Mouse (Mus musculus) CD4-positive, CD25-positive, alpha-beta regulatory T cell, adult 4 months (primary cell): ENCODE results near the gene Wwc2. TPM values are rescaled to one million over a fixed set of nuclear protein-coding genes. Genes with fewer than 3 reads are reported as not detected.

ENCODE experiments used
- ATAC-seq: one replicate; pipeline ENCODE4 v1.8.0; 2017
- polyA plus RNA-seq, 2 experiments: library from polyadenylated mRNA; unstranded; fragments of 100-300 nt; shearing (Covaris generic); gene quantifications; one replicate each; pipeline ENCODE4 v1.2.1; 2017

Gene Wwc2
- polyA plus RNA-seq, 2 experiments from 2014 or later, result 0.24 to 0.31 TPM

DNA sequence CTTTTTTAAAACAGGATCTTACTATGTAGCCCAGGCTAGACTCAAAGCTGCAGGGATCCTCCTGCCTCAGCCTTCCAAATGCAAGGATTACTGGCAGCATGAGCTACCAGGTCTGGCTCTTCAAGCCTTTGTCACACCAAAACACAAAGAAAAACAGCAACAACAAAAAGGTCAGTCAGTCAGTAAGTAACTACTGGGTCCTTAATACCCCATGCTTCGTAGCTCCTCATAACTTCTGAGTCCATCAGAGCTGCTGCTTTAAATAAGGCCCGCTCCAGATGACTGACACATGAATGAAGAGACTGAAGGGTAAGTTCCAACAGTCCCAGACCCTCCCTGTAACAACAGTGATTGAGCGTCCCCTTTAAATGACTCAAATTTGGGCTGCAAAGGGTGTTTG is 90.8 kb downstream of the Wwc2 start:
- ATAC-seq, result no peak

DNA sequence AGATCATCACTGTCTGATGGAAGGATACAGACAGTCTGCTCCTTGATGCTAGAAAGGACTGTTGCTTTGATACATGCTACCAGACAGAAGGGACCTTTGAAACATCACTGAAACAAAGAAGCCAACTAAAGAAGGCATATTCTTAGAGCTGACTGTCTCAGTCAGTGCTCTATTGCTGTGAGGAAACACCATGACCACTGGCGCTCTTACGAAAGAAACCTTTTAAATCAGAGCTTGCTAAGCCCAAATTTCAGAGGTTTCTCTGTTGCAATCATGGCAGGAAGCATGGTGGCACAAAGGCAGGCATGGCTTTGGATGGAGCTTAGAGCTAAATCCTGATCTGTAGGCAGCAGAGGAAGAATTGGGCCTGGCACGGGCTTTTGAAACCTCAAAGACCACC is 98.3 kb downstream of the Wwc2 start:
- no peak for ATAC-seq

DNA sequence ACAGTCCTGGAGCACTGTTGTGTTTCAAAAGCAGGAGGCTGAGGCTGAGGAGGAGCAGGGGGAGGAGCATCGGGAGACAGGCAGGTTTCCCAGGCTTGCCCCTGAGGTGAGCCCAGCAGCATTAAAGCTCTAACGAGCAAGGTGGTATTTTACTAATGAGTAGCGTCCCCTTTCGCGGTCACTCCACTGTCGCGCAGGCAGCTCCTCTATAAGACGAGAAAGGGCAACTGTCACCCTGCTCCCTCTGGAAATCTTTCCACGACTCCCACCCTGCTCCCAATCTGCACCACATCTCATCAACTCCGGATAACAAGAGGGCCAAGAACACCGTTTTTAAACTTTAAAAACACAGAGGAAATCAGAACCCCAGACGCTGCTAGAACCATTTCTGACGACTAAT is 99.1 kb downstream of the Wwc2 start:
- ATAC-seq, result no peak

DNA sequence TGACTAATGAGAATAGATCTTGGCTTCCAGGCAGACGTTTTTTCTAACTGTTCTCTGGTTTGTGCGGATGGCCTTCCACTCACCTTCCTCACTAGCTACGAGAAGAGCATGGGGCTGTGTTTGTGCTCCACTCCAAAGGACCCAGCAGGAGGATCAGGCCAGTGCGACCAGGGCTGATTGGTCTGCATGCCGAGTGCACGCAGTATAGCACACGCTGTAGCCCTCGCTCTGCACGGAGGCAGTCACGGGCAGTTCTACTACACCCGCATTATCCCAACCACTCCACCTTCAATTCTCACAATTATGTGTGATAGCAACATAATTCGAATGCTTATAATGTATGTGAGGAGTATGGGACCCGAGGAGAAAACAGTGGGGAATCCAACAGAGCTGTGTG is 99.9 kb downstream of the Wwc2 start:
- ATAC-seq, result no peak

DNA sequence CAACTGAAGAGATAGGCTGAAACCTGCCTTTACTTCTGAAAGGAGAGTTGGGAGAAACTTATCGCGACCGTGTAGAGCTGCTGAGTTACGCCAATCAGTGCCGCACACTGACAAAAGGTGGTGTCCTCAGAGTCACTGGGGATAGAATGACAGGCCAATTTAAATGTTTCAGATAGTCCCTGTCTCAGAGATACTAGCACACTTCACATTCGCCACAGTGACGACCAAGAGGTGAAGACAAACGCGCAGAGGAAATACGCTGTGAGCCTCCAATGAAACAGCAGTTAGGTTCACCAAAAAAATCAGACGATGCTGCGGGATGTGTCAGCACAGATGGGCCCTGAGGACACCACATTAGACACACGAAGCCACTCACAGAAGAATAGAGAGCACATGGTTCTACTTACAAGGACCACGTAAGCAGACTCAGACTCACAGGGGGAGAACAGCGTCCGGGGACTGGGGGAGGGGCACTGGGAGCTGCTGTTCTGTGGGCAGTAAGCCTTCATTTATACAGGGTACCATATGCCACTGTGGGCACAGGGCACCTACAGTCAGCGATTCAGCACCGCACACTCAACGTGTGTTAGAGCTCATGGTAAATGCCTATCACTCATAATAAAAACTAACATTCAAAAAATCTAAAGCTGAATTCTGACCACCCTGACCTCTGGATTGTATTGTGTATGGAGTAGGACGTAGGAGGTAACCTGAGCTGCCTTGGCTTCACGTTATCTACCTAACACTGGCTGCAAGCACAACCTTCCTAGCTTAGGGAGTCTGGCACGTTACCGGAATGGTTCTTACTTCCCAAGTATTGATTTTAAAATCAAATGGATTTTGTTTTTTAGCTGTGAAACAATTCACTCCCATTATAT is 100.5 kb downstream of the Wwc2 start:
- no peak for ATAC-seq

DNA sequence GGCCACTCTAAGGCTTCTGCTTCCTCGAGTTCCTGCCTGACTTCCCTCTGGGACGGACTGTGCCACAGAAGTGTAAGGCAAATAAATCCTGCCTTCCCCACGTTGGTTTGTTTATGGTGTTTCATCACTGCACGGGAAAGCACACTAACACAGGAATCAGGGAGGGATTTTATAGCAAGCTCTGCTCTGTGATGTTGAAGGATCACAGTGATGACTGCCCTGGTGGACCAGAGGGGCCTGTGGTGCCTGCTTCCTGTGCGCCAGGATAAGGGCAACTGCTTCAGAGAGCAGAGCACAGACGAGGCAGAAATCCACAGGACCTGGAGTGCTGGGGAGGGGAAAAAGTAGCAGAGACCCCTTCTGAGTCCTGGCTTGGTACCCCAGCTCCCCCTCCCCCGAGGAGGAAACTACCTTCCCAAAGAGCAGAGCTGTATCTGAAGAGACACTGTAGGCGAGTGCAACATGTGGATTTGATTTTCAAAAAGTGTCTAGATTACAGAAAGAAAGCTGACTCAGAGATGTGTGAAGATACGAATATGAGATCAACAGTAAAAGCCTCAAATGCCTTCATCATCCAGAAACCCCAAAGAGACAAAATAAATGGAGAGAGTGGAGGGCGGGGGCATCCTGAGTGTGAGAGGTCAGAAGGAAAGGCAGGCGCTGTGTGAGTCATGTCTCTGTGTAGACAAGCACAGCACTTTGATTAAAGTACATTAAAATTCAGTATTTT is 101.7 kb downstream of the Wwc2 start:
- ATAC-seq, result no peak

DNA sequence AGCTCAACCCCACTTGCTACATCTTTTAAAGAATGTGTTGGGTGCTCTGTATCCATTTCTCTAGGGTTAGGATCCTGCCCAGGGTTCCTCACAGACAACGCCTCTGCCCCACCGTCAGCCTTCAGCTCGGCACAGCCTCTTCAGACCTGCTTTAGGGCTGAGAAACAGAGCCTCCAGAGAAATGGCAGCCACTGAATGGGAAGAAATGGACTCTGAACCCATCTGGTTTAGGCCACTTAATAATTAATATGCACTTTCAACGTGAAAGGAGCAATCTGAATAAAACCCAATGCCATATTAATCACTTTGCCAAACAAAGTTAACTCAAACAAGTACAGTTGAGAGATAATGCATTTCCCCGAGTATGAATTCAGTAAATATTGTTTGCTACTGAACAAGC is 106.4 kb downstream of the Wwc2 start:
- ATAC-seq, result no peak

DNA sequence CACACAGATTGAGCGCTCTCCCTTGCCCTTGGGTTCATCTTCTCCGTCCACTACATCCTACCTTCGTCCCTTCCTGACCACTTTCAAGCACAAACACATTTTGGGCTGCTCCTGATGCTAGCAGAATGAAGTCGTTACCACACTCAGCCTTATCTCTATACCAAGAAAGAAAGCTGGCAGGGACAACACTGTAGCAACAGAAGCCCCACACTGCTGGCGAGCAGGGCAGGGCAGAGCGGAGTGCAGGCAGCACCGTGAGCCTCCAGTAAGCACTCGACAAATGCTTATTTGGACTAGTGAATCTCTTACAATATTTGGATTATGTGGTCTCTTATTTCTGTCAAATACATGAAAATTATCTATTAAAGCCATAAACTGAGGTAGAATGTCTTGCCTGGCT is 107.0 kb downstream of the Wwc2 start:
- no peak for ATAC-seq

DNA sequence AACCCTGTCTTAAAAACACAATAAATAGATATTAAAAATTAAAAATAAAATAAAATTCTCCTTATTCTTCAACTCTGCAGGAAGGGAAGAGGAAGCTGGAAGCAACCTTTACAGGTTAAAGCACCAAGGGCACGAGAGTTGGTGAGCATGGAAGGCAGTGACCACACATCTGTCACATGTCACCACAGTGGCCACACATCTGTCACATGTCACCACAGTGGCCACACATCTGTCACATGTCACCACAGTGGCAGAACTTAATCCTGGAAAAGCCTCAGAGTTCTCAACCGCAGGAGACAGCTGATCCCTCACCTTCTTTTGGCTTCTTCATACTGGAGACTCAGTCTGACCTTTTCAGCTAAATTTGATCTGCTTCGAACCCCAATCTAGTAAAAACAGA is 112.2 kb downstream of the Wwc2 start:
- no peak for ATAC-seq

DNA sequence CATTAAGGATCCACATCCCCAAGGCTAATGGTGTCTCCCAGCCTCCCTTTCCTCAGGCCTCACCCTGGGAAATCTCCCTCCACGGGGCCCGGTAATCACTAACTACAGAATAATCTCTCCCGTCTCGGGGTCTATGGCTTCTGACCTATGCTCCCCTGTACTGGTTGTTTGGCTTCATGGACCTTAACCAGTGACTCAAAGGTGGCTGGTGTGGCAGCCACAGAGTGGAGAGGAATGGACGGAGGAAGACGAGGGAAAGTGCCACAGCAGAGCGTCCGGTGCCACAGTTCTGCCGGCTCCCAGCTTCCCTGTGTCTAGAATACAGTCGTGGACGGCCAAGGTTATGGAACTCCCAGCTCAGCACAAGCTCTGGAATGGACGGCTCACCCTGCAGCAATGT is 114.9 kb downstream of the Wwc2 start:
- no peak for ATAC-seq

DNA sequence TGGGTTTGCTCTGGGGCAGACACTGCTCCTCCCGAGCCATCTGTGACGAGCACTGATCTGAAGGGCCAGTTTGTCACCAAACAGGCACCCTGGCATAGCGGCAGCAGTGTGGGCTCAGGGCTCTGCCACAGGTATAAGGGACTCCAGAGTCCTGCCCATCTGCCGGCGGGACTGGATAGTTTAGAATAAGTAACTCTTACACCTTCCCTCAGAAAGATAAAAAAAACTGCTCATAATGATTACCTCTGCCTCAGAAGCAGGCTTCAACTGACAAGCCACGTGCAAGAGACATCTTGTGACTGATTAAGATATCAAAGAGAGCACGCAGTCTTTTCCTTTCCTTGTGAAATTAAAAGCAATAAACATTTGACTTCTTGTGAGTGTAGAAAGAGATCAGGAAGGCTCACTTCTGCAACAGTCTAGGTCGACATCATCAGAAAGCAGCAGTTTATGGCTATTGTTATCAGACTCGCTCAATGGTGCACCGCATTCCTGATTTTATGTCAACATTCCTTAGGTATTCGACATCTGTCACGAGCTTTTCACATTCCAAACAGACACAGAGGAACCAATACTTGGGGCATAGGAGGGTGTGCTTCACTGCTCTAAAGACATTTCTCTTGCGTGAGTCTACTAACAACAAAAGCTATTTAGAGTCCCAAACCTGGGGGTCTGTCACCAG is 116.1 kb downstream of the Wwc2 start:
- ATAC-seq, result no peak

DNA sequence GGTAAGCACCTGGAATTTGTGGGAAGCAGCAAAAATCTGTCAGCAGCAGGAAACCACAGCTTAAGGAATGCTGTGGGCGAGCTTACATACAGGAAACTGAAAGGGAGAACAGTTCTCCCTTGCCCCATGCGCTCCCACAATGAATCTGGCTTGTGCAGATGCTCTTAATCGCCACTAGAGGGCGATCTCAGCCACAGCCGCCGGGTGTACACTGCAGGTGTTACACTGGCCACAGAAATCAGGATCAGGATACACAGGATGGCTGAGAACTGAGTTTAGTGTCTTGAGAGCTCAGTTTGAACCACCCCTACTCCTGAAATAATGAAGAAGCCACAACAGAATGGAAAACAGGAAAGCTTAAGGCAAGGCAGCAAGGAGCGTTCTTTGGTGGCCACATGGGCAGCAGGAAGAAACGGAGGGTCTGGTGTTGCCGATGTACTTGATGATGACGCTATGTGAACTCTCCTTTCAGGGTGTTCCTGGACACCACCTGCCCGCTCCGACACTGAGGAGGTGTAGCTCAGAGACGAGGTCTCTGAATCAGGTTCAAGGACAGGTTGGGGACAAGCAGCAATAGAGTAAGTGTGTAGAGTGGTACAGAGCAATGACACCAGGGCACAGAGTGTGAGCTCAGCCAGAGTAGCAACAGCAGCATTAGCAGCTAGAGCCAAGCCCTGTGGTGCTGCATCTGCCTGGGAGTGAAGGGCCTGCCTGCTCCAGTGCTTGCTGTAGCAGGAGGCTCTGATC is 118.2 kb downstream of the Wwc2 start:
- no peak for ATAC-seq

DNA sequence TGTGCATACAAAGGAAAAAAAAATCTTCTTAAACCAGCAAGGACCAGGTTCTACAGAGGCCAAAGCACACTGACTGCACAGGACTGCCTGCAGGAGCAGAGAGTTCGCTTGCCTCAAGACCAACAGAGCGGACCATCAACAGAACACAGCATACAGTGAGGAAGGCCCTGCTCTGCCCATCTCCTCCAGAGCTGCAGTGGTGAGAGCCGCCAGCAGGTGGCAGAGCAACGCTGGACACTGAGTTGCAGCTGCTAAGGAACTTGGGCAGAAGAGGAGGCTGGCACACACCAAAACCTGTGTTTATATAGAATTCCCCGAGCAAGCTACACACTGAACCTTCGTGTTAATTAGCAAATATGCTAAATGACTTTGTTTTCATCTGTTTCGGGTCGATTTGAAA is 123.7 kb downstream of the Wwc2 start:
- ATAC-seq, result peak; percentile 73

DNA sequence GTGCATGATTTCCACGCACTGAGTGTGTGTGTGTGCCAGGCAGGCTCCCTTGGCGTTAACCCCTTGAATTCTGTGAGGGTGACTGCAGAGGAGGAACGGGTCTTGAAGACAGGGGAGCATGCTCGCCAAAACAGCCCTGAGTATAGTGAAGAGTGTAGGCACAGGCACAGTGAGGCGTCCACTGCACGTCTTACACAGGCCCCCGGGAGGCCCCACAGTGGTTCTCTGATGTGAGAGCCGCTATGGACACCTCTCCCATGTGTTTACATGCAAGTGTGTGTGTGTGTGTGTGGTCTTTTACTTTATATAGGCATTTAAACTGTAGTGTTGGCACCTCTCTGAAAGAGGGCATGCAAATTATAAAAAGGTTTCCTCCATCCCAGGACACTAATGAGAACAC is 124.2 kb downstream of the Wwc2 start:
- ATAC-seq, result no peak

DNA sequence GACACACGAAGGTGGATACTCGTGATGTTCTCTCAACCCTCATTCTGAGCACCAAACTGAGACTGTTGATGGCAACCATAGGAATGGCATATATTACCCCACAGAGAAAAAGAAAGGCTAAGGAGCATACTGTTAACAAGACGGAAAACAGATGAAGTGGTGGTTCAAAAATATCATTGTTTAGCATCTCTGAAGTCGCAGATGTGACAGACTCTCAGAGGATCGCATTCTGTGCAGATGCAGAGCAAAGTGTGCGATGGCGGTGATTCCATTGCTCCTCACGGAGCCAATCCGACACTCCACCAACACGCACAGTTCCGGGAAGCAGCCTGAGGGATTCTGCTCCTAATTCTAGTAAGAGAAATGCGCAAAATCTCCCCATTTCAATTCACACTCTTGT is 131.5 kb downstream of the Wwc2 start:
- ATAC-seq, result no peak

DNA sequence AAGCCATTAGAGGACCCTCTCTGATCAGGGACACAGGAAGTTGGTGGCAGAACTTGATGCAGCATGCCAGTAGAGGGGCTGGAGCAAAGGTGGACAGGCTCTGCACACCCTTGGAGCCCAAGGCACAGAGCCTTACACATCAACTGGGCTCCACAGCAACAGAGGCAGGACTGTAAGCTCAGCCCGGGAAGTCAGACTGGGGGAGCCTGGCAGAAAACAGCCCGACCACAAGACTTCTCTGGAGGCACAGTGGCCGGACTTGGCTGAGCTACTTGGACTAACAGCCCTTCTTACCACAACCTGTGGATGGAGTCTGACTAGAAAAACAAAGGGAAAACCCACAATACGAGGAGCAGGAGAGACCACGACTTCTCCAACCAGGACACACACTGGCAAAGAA is 137.4 kb downstream of the Wwc2 start:
- ATAC-seq, result no peak

DNA sequence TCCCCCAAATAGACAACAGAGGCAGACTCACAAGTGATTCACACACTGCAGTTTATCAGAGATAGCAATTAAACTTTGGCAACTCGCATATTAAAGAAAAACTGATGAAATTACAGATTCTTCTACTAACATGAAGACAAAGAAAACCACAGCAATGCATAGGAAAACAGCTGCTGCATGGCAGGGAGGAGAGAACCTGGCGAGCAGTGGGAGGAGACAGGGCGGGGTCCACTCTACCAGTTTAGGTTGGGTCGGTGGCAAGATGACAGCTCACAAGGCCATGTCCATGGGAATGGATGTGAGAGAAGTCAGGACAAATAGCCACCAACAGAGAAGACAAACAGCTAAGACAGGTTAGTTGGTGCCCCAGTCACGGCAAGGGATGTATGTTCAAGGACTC is 138.0 kb downstream of the Wwc2 start:
- ATAC-seq, result no peak

DNA sequence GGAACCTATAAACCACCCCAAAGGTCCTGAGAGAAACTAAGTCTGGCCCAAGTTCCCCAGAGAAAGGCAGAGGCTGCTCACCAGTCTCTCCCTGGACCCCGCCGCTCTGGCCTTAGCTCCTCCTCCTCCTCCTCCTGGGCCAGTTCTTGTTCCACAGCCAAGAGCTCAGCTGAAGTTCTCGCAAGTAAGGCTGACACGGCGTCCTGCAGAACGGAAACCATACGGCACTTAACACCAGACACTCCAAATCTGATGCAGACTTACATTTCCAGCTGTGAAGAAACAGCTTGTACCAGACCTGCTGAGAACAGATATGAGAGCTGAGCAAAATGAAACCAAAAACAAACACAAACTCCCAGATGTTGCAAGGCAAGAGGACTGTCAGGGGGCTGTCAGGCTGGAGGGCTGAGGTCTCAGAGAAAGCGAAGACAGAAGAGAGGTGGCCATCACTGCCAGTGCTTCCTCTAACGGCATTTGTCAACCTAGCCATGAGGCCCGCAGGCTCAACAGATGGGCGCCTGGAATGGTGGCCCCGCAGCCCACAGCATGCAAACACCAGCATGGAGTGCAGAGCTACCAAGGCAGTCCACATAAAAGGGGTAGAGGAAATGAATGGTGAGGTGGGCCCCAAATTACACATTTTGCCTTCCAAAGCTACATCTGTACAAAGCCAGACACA is 138.8 kb downstream of the Wwc2 start:
- no peak for ATAC-seq

DNA sequence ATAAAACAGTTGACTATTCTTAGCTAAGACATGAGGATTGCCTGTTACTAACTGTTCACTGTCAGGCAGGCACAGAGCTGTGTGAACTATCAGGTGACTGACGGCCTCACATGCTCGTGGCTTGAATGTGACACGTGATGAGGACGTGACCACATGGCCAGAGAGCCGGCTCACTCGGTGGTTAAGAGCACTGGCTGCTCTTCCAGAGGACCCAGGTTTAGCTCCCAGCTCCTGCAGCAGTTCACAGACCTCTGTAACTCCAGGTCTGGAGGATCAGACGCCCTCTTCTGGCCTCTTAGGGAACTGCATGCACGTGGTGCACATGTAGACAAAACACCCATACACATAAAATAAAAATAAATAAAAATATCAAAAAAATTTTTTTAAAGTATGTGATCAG is 140.9 kb downstream of the Wwc2 start:
- ATAC-seq, result no peak

DNA sequence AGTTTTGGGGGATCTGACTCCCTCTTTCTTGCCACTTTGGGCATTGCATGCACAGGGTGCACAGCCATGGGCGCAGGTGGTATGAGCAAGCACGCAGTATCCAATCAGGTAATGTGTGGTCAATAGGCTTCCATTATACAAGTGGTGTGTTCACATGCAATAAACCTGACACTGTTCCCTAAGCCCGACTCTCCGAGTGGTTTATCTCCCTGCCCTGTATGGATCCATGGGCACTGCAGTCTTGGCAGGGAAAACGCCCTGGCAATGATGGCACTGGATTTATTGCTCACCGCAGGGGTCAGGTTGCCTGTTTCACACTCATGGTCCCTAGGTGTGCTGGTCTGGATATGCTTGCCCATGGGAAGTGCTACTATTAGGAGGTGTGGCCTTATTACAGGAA is 142.8 kb downstream of the Wwc2 start:
- ATAC-seq, result no peak

DNA sequence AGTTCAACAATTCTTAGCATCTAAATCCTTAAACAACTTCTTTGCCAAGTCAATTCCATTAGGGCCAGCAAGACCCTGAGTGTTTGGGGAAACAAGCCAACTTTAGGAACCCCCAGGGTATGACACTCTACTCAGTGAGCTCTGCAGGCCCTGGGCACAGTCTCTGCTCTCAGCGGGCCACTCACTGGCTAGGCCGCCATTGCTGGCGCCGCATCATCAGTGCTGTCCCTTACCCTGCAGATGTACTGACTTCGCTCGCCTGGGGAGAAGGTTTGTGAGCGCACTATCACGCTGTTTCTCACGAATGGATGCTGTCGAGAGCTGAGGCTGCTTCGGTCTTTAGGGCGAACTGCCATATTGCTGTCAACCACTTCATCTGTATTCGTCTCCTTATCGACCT is 143.6 kb downstream of the Wwc2 start:
- no peak for ATAC-seq

DNA sequence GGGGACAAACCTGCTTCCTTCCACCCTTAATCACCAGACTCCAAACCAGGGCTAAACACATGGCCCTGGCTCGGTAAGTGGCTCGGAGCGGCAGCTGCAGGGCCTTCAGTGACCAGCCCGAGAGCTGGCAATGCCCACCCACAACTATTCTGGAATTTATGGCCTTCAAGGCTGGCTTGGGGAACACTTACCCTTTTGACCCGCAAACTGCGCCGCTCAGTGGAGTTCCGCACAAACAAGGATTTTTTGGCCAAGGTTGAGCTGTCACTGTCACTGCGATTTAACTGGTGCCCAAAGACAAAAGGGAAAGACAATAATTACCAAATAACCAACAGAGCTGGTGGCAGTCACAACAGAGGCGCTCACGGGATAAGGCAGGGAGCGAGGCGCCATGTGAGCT is 144.8 kb downstream of the Wwc2 start:
- no peak for ATAC-seq
